23 mouse cellular contexts compared by ENCODE assay signal in the genomic region with DNA sequence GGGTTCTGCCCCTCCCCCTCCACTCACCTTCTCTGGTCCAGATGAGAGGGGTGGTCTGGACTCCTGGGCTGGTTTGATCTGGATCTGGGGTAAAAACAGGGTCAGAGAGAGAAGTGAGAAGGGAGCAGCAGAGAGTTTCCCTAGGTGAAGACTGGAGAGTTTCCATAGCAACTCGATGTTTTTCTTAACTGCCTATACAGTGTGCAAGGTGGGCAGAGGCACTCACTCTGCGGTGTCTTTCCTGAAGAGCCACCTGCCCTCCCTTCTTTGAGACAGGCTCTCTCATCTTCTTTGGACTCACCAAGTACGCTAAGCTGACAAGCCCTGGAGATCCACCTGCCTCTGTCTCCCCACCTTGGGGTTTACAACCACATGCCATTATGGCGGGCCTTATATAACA. TPM values are rescaled to one million over a fixed set of nuclear protein-coding genes. Genes with fewer than 3 reads are reported as not detected.
DNase-seq lines count a peak whose midpoint lies in the region; ATAC-seq and TF ChIP-seq lines count a peak whose summit lies in the region.
"Had no signal": no experiment of that assay in that cellular context is flagged by ENCODE, and none has a peak within 500 bp of the region (broad histone marks: within the 10 kb centered on the region; RNA-seq: fewer than 3 reads in every experiment).

No protein-coding gene starts in this region.

- no peak for TF ChIP-seq CTCF in spleen, adult 2 months (IDR thresholded peaks at IDR 0.05; ENCODE audit: extremely low read depth, insufficient read depth, insufficient read length, insufficient replicate concordance)

- no peak for TF ChIP-seq POLR2A in spleen, adult 2 months (IDR thresholded peaks at IDR 0.05; ENCODE audit: low read depth, low read length)

- no peak for ATAC-seq in CD4-positive, CD25-positive, alpha-beta regulatory T cell, adult 4 months
- ATAC-seq: forebrain, embryonic 15.5 days had no signal

- H3K4me3 ChIP-seq in spleen, adult 2 months (ENCODE audit: extremely low read depth, insufficient read depth, insufficient read length): no peak overlapping the region
- H3K4me3 ChIP-seq: embryonic facial prominence, embryonic 12.5 days; embryonic facial prominence, embryonic 15.5 days; forebrain, embryonic 15.5 days; hindbrain, embryonic 12.5 days; hindbrain, embryonic 15.5 days had no signal

- H3K27ac ChIP-seq in spleen, adult 2 months (ENCODE audit: insufficient read depth, low read length): peak overlapping the region; percentile 6; the same call in 1 of the 2 replicates
- H3K27ac ChIP-seq: embryonic facial prominence, embryonic 12.5 days; embryonic facial prominence, embryonic 15.5 days; forebrain, embryonic 15.5 days; hindbrain, embryonic 12.5 days; hindbrain, embryonic 15.5 days had no signal

- H3K4me1 ChIP-seq in spleen, adult 2 months (ENCODE audit: control insufficient read depth, insufficient read depth, insufficient read length): peaks cover 28% of the 10 kb centered on the region

- peaks cover 5% of the 10 kb centered on the region; the same call in 1 of the 2 replicates for H3K36me3 ChIP-seq in spleen, adult 2 months (ENCODE audit: control insufficient read depth, insufficient read depth, low read length)
- H3K36me3 ChIP-seq: embryonic facial prominence, embryonic 12.5 days; embryonic facial prominence, embryonic 15.5 days; forebrain, embryonic 15.5 days; hindbrain, embryonic 12.5 days; hindbrain, embryonic 15.5 days had no signal

- peak; percentile 34 for DNase-seq in CD4-positive, CD25-positive, alpha-beta regulatory T cell, adult 2 months (ENCODE audit: low read depth, low spot score)
- DNase-seq in spleen, adult 2 months (ENCODE audit: low read depth in 1 of 2, low spot score in 2 of 2): no peak
- no peak for DNase-seq in spleen, postnatal 14 days (ENCODE audit: low spot score in 2 of 2)
- peak; percentile 42 for DNase-seq in ES-CJ7 (ENCODE audit: low read depth, low spot score)
- peak; percentile 54 for DNase-seq in naive thymus-derived CD4-positive, alpha-beta T cell, adult 2 months (ENCODE audit: low read depth)
- no peak for DNase-seq in adrenal gland, postnatal 14 days
- DNase-seq: adrenal gland, postnatal 10 days; cerebellum, adult 11 months; cerebellum, adult 2 months; cerebellum, adult 9-11 months; cerebellum, postnatal 25 days; gastrocnemius, postnatal 10 days; heart, adult 11 months had no signal

- no peaks in the 10 kb centered on the region for H3K27me3 ChIP-seq in spleen, adult 2 months (ENCODE audit: control insufficient read depth, insufficient read depth, low read length)

- 74% methylated on average over 4 of the region's 4 CpGs for WGBS in spleen, adult 2 months

RNA-seq across cellular contexts. Expression of gene Fxyd5, which starts 3.3 kb away (rescaled TPM):
- polyA plus RNA-seq in CD4-positive, CD25-positive, alpha-beta regulatory T cell, adult 4 months (2017; shearing (Covaris generic)): 1,000 to 10,000 TPM; 1,918 to 1,991 TPM
- 168 and 181 TPM in 2 replicates for polyA plus RNA-seq in spleen, adult 2 months (2012; rRNA removed)
- total RNA-seq in adrenal gland, postnatal 14 days (2021): 32.7 and 63.0 TPM in 2 replicates

RNA-seq across cellular contexts. Expression of gene Fxyd7, which starts 12.3 kb away (rescaled TPM):
- polyA plus RNA-seq in CD4-positive, CD25-positive, alpha-beta regulatory T cell, adult 4 months (2017; shearing (Covaris generic)): not detected
- 1.1 and 1.2 TPM in 2 replicates for polyA plus RNA-seq in spleen, adult 2 months (2012; rRNA removed)
- 3.6 and 10.7 TPM in 2 replicates for total RNA-seq in adrenal gland, postnatal 14 days (2021)
- total RNA-seq: common myeloid progenitor, adult 5-6 weeks; ES-E14 had no signal

RNA-seq across cellular contexts. Expression of gene Fxyd1, which starts 18.0 kb away (rescaled TPM):
- not detected for polyA plus RNA-seq in CD4-positive, CD25-positive, alpha-beta regulatory T cell, adult 4 months (2017; shearing (Covaris generic))
- 60.6 and 67.6 TPM in 2 replicates for polyA plus RNA-seq in spleen, adult 2 months (2012; rRNA removed)
- total RNA-seq in adrenal gland, postnatal 14 days (2021): 340 and 374 TPM in 2 replicates
- total RNA-seq: ES-E14 had no signal

RNA-seq across cellular contexts. Expression of gene Lgi4, which starts 20.1 kb away (rescaled TPM):
- polyA plus RNA-seq in CD4-positive, CD25-positive, alpha-beta regulatory T cell, adult 4 months (2017; shearing (Covaris generic)): not detected
- 0.92 and 1.0 TPM in 2 replicates for polyA plus RNA-seq in spleen, adult 2 months (2012; rRNA removed)
- 5.6 TPM in 2 replicates for total RNA-seq in adrenal gland, postnatal 14 days (2021)
- total RNA-seq: common myeloid progenitor, adult 5-6 weeks; hematopoietic stem cell, adult 5-6 weeks had no signal
- polyA plus RNA-seq: heart, embryonic 14.5 days had no signal

RNA-seq across cellular contexts. Expression of gene Fxyd3, which starts 37.5 kb away (rescaled TPM):
- polyA plus RNA-seq in CD4-positive, CD25-positive, alpha-beta regulatory T cell, adult 4 months (2017; shearing (Covaris generic)): under 1 TPM in 1 of 2 experiments, not detected in 1; 0.27 TPM
- 0.94 and 1.8 TPM in 2 replicates for polyA plus RNA-seq in spleen, adult 2 months (2012; rRNA removed)
- 2.9 and 5.6 TPM in 2 replicates for total RNA-seq in adrenal gland, postnatal 14 days (2021)
- total RNA-seq: common myeloid progenitor, adult 5-6 weeks; hematopoietic stem cell, adult 5-6 weeks had no signal
- polyA plus RNA-seq: forebrain, embryonic 15.5 days had no signal

Comparison
In these comparisons a context has a peak if more than half of its experiments do, and no peak if none do; other contexts are left out.
1. DNase-seq: peak in CD4-positive, CD25-positive, alpha-beta regulatory T cell, adult 2 months (single experiment), ES-CJ7 (single experiment) and naive thymus-derived CD4-positive, alpha-beta T cell, adult 2 months (single experiment); none in spleen, adult 2 months (0 of 2), spleen, postnatal 14 days (0 of 2) and adrenal gland, postnatal 14 days (single experiment).
2. RNA of gene Fxyd5, which starts 3.3 kb away (polyA plus RNA-seq): 1,918 to 1,991 TPM in CD4-positive, CD25-positive, alpha-beta regulatory T cell, adult 4 months; 168 to 181 TPM in spleen, adult 2 months; every median in the first group is over 10 times any median in the second.
3. RNA of gene Fxyd1, which starts 18.0 kb away (polyA plus RNA-seq): 60.6 to 67.6 TPM in spleen, adult 2 months; not detected in CD4-positive, CD25-positive, alpha-beta regulatory T cell, adult 4 months; every median in the first group is over 10 times any median in the second.